Mouse (Mus musculus) ES-E14 (cell line): ENCODE measurements around the gene Tenm3.

Experiments
- CHD2 ChIP-seq: IDR thresholded peaks from 2 replicates; pipeline ENCODE4 v1.6.1; 2014; ENCODE audit warnings: mild to moderate bottlenecking, low read depth, low read length, inconsistent platforms
- MAFK ChIP-seq: IDR thresholded peaks from 2 replicates; pipeline ENCODE4 v1.6.1; 2014; ENCODE audit warnings: mild to moderate bottlenecking, low read depth, low read length, inconsistent platforms; ENCODE audit not compliant: insufficient read depth

DNA sequence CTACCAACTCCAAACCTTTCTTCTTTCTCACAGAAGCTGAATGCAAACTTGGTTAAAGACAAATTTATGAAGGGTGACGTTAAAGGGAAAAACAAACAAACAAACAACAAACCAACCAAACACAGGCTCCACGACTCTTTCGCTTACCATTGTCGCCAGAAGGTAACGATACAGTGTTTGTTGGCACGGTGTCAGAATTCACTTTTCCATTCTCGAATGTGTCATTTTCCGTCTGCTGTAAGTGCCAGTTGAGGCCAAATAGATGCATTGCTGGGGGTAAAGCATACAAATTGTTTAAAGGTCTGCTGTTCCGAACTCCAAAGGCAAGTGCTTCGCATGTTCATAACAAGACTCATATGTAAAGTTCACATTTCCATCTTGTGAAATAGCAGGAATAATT lies 476.6 kb downstream of the Tenm3 start:
- TF ChIP-seq MAFK (no peak), CHD2 (no peak)
